Mouse (Mus musculus) intestine, embryonic 14.5 days (tissue): ENCODE measurements around the gene Gm5244. TPM values are rescaled to one million over a fixed set of nuclear protein-coding genes. Genes with fewer than 3 reads are reported as not detected.

ENCODE experiments used
- ATAC-seq: fragments of 200-750 bp; cut with Nextera tagmentation; replicated peaks from 2 replicates; pipeline ENCODE4 v1.8.0; 2017; ENCODE audit warnings: low read depth, moderate number of reproducible peaks, moderate TSS enrichment, moderate library complexity; ENCODE audit not compliant: low FRiP score, low TSS enrichment
- DNase-seq: peaks from one replicate; pipeline ENCODE4 v3.0.0-alpha.2; 2018; ENCODE audit warnings: low spot score
- H3K27ac ChIP-seq: fragments of 300-500 bp; sonication (generic); 2 replicates; pipeline ENCODE4 v1.5.1; 2014; ENCODE audit warnings: low read depth, mild to moderate bottlenecking, control low read depth
- H3K27me3 ChIP-seq: fragments of 300-500 bp; sonication (generic); replicated peaks from 2 replicates; pipeline ENCODE4 v1.6.1; 2014; ENCODE audit warnings: low read length, control low read depth; ENCODE audit not compliant: control insufficient read depth, insufficient read depth
- H3K36me3 ChIP-seq: fragments of 300-500 bp; sonication (generic); 2 replicates; pipeline ENCODE4 v1.6.1; 2014; ENCODE audit warnings: low read length, control low read depth; ENCODE audit not compliant: control insufficient read depth, insufficient read depth
- H3K4me1 ChIP-seq: fragments of 300-500 bp; sonication (generic); replicated peaks from 2 replicates; pipeline ENCODE4 v1.6.1; 2014; ENCODE audit warnings: low read length, control low read depth, mixed read lengths; ENCODE audit not compliant: control insufficient read depth, insufficient read depth
- H3K4me2 ChIP-seq: fragments of 300-500 bp; sonication (generic); 2 replicates; pipeline ENCODE4 v1.6.1; 2014; ENCODE audit warnings: low read length
- H3K4me3 ChIP-seq: fragments of 300-500 bp; sonication (generic); 2 replicates; pipeline ENCODE4 v1.5.1; 2014; ENCODE audit warnings: low read depth, low read length, control low read depth, mixed read lengths
- H3K9ac ChIP-seq: fragments of 300-500 bp; sonication (generic); 2 replicates; pipeline ENCODE4 v1.6.1; 2014; ENCODE audit warnings: mild to moderate bottlenecking, low read length
- H3K9me3 ChIP-seq: fragments of 300-500 bp; sonication (generic); 2 replicates; pipeline ENCODE4 v1.6.1; 2016; ENCODE audit warnings: low read length, control low read depth; ENCODE audit not compliant: control insufficient read depth
- WGBS: fragments of 180-500 bp; shearing (Covaris S2); extraction: QIAGEN DNeasy Blood & Tissue Kit; methylation state at CpG from one replicate; pipeline ENCODE4 v1.1.7; 2014; 5-methylcytosine and 5-hydroxymethylcytosine counted together
- polyA plus RNA-seq: library from polyadenylated mRNA; unstranded; fragments of >200 nt; fragmentation: Nextera tagmentation; extraction: Ambion mirVana; gene quantifications from 2 replicates; pipeline ENCODE4 v1.2.1, GENCODE M21; 2014

Gm5244 gene
- polyA plus RNA-seq, 1 experiment from 2014 or later, result not detected

DNA sequence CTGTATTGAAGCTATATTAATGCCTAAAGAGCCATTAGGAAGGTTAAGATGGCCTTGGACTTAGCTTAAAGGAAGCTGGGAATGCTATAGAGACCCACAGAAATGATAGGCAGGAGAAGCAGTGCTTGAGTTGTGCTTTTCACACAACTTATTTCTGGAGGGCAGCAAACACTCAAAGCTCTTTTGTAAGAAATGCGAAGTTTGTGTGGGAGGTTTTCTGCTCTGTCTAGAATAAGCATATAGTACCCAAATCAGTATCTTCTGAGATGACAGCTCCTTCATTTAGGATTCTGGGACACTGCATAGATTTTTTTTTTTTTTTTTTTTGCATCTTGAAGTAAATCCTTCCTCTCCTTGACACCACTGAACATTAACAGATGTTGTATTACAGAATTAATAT lies 8.0 kb upstream of the Gm5244 start:
- ATAC-seq (no peak), DNase-seq (no peak)
- H3K9ac ChIP-seq, result no peak overlapping the region
- H3K4me2 ChIP-seq, result no peak overlapping the region
- 89% methylated on average over 1 of the region's 1 CpGs for WGBS
- H3K27ac ChIP-seq, result no peak overlapping the region
- no peaks in the 10 kb centered on the region for H3K27me3 ChIP-seq
- H3K36me3 ChIP-seq, result no peaks in the 10 kb centered on the region
- no peaks in the 10 kb centered on the region for H3K4me1 ChIP-seq
- no peaks in the 10 kb centered on the region for H3K9me3 ChIP-seq
- no peak overlapping the region for H3K4me3 ChIP-seq

DNA sequence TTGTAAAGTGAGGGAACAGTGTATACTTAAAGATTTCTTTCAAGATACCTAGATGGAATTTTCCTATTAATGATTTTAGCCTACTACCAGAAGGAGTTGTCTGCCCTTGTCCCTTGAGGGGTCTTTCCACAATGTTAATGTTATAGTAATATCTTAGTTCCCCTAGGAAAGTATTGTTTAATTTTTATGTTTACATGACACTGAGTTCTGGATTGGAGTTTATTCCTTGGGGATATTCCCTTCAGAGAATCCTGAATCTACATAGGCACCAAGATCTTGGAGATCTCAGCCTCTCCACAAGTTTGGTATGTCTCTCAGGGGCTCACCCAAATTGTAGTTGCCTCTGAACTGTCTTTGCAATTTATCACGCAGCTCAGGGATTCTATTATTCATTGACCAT lies 10.5 kb downstream of the Gm5244 start, which contains the start of gene Olfr1444:
TSS of gene Olfr1444 (plus strand) at position 301 of the 400 bp plus-strand sequence.
- no peaks in the 10 kb centered on the region for H3K27me3 ChIP-seq
- H3K4me3 ChIP-seq, result no peak within 1 kb of the TSS
- no peaks in the 10 kb centered on the region for H3K36me3 ChIP-seq
- DNase-seq, result no peak
- H3K9ac ChIP-seq, result no peak within 1 kb of the TSS
- no peak within 1 kb of the TSS for H3K4me2 ChIP-seq
- no peaks in the 10 kb centered on the region for H3K9me3 ChIP-seq
- no peak for ATAC-seq
- H3K4me1 ChIP-seq, result no peaks in the 10 kb centered on the region
- H3K27ac ChIP-seq, result no peak within 1 kb of the TSS
- 56% methylated on average over 1 of the region's 1 CpGs for WGBS

DNA sequence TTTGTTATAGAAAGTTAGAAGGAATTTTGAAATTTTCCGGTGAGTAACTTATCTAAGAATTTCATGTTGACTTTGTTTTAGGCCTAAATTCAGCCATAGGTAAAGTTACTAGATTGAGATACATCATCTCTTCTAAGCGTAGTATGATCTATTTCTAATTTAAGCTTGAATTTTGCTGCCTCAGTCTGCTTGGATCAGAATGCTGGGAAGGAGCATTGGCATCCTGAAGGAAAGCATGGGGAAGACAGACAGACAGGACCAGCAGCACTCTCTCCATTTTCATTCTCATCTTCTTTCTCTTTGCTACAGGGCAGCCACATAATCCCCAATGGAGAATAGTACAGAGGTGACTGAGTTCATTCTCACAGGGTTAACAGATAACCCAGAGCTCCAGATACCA lies 37.1 kb downstream of the Gm5244 start, which contains the start of gene Olfr1445:
TSS of gene Olfr1445 (plus strand) at position 301 of the 400 bp plus-strand sequence.
- H3K4me3 ChIP-seq, result no peak within 1 kb of the TSS
- no peak within 1 kb of the TSS for H3K9ac ChIP-seq
- no peak within 1 kb of the TSS for H3K27ac ChIP-seq
- DNase-seq, result no peak
- 89% methylated on average over 2 of the region's 2 CpGs for WGBS
- no peak for ATAC-seq
- no peaks in the 10 kb centered on the region for H3K9me3 ChIP-seq
- H3K36me3 ChIP-seq, result no peaks in the 10 kb centered on the region
- H3K4me2 ChIP-seq, result no peak within 1 kb of the TSS
- H3K4me1 ChIP-seq, result no peaks in the 10 kb centered on the region
- H3K27me3 ChIP-seq, result no peaks in the 10 kb centered on the region

DNA sequence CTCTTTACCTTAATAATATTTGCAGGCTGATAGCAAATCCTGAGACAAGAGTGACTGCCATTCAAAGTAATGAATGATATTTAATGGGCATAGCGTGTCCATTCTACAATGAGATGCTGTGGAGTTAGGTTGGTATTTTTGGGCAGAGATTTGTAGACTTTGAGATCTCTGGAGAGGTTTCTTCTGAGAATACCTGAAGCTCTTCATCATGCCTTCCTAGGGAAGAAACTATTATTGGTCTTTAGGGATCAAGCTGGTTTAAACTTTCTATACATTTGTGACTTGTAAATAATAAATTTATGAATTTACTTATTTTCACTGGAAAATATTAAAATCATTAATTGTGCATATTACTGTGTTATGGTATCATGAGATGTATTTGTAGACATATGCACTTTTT lies 46.9 kb downstream of the Gm5244 start, which contains the start of gene Olfr1446:
TSS of gene Olfr1446 (minus strand) at position 101 of the 400 bp plus-strand sequence.
- Histone ChIP-seq H3K4me1 (no peaks in the 10 kb centered on the region), H3K27ac (no peak within 1 kb of the TSS), H3K27me3 (no peaks in the 10 kb centered on the region), H3K36me3 (no peaks in the 10 kb centered on the region), H3K9me3 (no peaks in the 10 kb centered on the region), H3K4me2 (no peak within 1 kb of the TSS), H3K9ac (no peak within 1 kb of the TSS), H3K4me3 (no peak within 1 kb of the TSS)
- WGBS, result 91% methylated on average over 1 of the region's 1 CpGs
- DNase-seq (no peak), ATAC-seq (no peak)

Other genes starting within 250 kb of the Gm5244 start
- not detected in 2 replicates for gene Gm4952, start 246.7 kb upstream of the Gm5244 start, polyA plus RNA-seq
- gene Glyat, start 213.4 kb upstream of the Gm5244 start, polyA plus RNA-seq, result not detected in 2 replicates
- gene Olfr1442, start 176.2 kb upstream of the Gm5244 start, polyA plus RNA-seq, result not detected in 2 replicates
- gene Olfr1443, start 168.6 kb upstream of the Gm5244 start, polyA plus RNA-seq, result not detected in 2 replicates
- gene Keg1, start 150.9 kb upstream of the Gm5244 start, polyA plus RNA-seq, result 0.32 and 0.43 TPM in 2 replicates
- gene Cntf, start 81.0 kb upstream of the Gm5244 start, polyA plus RNA-seq, result 0.77 TPM in 1 of 2 replicates, not detected in the other
- 9.1 and 10.4 TPM in 2 replicates for gene Zfp91, start 50.6 kb upstream of the Gm5244 start, polyA plus RNA-seq
- 2.3 TPM in 2 replicates for gene Lpxn, start 50.5 kb upstream of the Gm5244 start, polyA plus RNA-seq
- gene Olfr1444, start 10.6 kb downstream of the Gm5244 start, polyA plus RNA-seq, result not detected in 2 replicates
- not detected in 2 replicates for gene Olfr1445, start 37.2 kb downstream of the Gm5244 start, polyA plus RNA-seq
- gene Olfr1446, start 46.8 kb downstream of the Gm5244 start, polyA plus RNA-seq, result not detected in 2 replicates
- gene Olfr1447, start 57.1 kb downstream of the Gm5244 start, polyA plus RNA-seq, result not detected in 2 replicates
- not detected in 2 replicates for gene Olfr1448, start 77.7 kb downstream of the Gm5244 start, polyA plus RNA-seq
- gene Olfr1449, start 84.2 kb downstream of the Gm5244 start, polyA plus RNA-seq, result not detected in 2 replicates
- gene Olfr1450, start 103.6 kb downstream of the Gm5244 start, polyA plus RNA-seq, result not detected in 2 replicates
- not detected in 2 replicates for gene Olfr1451, start 148.3 kb downstream of the Gm5244 start, polyA plus RNA-seq
- gene Olfr1453, start 181.6 kb downstream of the Gm5244 start, polyA plus RNA-seq, result not detected in 2 replicates
- gene Olfr1454, start 213.9 kb downstream of the Gm5244 start, polyA plus RNA-seq, result not detected in 2 replicates